8 mouse cellular contexts compared by ENCODE assay signal in the genomic region with DNA sequence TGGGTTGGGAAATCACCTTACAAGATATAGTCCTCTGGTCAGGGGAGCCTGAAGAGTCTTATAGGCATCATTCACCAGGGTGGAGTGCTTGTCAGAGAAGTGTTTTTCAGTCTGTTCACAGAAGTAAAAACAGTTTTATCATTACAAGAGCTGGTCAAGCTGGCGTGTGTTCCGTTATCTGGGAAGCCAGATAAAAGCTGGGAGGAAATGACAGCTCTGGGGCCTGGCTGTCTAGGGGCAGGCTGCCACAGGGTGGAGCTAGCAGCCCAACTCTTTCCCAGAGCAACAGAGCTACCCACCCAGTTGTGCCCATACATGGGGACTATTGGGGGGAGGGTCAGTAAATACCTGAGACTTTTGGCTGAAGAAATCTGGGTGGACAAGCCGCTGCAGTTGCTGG. TPM values are rescaled to one million over a fixed set of nuclear protein-coding genes. Genes with fewer than 3 reads are reported as not detected.
DNase-seq lines count a peak whose midpoint lies in the region; ATAC-seq lines count a peak whose summit lies in the region.

No protein-coding gene starts in this region.

- H3K9me3 ChIP-seq in stomach, embryonic 15.5 days = no peaks in the 10 kb centered on the region

- peak; percentile 48 to 69 for DNase-seq in cerebellum, postnatal 25 days
- DNase-seq in cerebellum, adult 11-12 months = no peak
- DNase-seq in 416B (ENCODE audit: low read depth) = peak; percentile 91
- peak; percentile 45 for DNase-seq in brain, adult 2 months (ENCODE audit: low read depth, low spot score)
- DNase-seq in heart, adult 11 months = peak; percentile 96
- DNase-seq in layer of hippocampus, postnatal 10 days (ENCODE audit: low spot score in 2 of 2) = peak; percentile 66 to 78
- peak; percentile 77 for DNase-seq in lung, postnatal 25 days (ENCODE audit: low spot score)

- no peak overlapping the region for H3K27ac ChIP-seq in stomach, embryonic 15.5 days

- no peaks in the 10 kb centered on the region for H3K27me3 ChIP-seq in stomach, embryonic 15.5 days (replicated peaks)

- no peak overlapping the region for H3K4me3 ChIP-seq in stomach, embryonic 15.5 days (replicated peaks)

- no peaks in the 10 kb centered on the region for H3K36me3 ChIP-seq in stomach, embryonic 15.5 days

- no peak overlapping the region for H3K4me2 ChIP-seq in stomach, embryonic 15.5 days

- no peak overlapping the region for H3K9ac ChIP-seq in stomach, embryonic 15.5 days

- H3K4me1 ChIP-seq in stomach, embryonic 15.5 days = peaks cover 14% of the 10 kb centered on the region

- 23% methylated on average over 3 of the region's 3 CpGs for WGBS in stomach, embryonic 15.5 days

- ATAC-seq in stomach, embryonic 15.5 days (ENCODE audit: insufficient read depth, low FRiP score, low read depth) = peak; percentile 56; the same call in 1 of the 2 replicates

RNA-seq across cellular contexts. Expression of a gene that starts 3.6 kb away (rescaled TPM):
- 1 to 10 TPM; 8.9 to 9.6 TPM for total RNA-seq in layer of hippocampus, postnatal 10 days (2021)
- polyA plus RNA-seq in stomach, embryonic 15.5 days (2015; fragmentation: Nextera tagmentation; extraction: Ambion mirVana) = 28.2 and 30.0 TPM in 2 replicates

RNA-seq across cellular contexts. Expression of a gene that starts 3.8 kb away (rescaled TPM):
- total RNA-seq in layer of hippocampus, postnatal 10 days (2021) = 1 to 10 TPM; 2.6 to 3.5 TPM
- polyA plus RNA-seq in stomach, embryonic 15.5 days (2015; fragmentation: Nextera tagmentation; extraction: Ambion mirVana) = 31.7 and 33.8 TPM in 2 replicates

RNA-seq across cellular contexts. Expression of a gene that starts 26.1 kb away (rescaled TPM):
- 10 to 100 TPM; 66.7 to 73.7 TPM for total RNA-seq in layer of hippocampus, postnatal 10 days (2021)
- polyA plus RNA-seq in stomach, embryonic 15.5 days (2015; fragmentation: Nextera tagmentation; extraction: Ambion mirVana) = 14.0 and 15.8 TPM in 2 replicates

RNA-seq across cellular contexts. Expression of a gene that starts 43.6 kb away (rescaled TPM):
- total RNA-seq in layer of hippocampus, postnatal 10 days (2021) = 10 to 100 TPM; 29.6 to 32.7 TPM
- 10.2 and 10.9 TPM in 2 replicates for polyA plus RNA-seq in stomach, embryonic 15.5 days (2015; fragmentation: Nextera tagmentation; extraction: Ambion mirVana)

RNA-seq across cellular contexts. Expression of a gene that starts 55.5 kb away (rescaled TPM):
- total RNA-seq in layer of hippocampus, postnatal 10 days (2021) = 10 to 100 TPM; 17.6 to 18.3 TPM
- polyA plus RNA-seq in stomach, embryonic 15.5 days (2015; fragmentation: Nextera tagmentation; extraction: Ambion mirVana) = 45.0 and 51.1 TPM in 2 replicates
